In genomic region chr5:35103086-35103485, GRCm38 (mm10) we compare ENCODE assay signal across 11 mouse cellular contexts. TPM values are rescaled to one million over a fixed set of nuclear protein-coding genes. Genes with fewer than 3 reads are reported as not detected.
DNase-seq lines count a peak whose midpoint lies in the region; ATAC-seq lines count a peak whose summit lies in the region.
"Had no signal": no experiment of that assay in that cellular context is flagged by ENCODE, and none has a peak within 500 bp of the region (broad histone marks: within the 10 kb centered on the region; RNA-seq: fewer than 3 reads in every experiment).

No protein-coding gene starts in this region.

- WGBS in hindbrain, embryonic 16.5 days, result 92% methylated on average over 8 of the region's 8 CpGs

- ATAC-seq in erythroblast, adult 5-6 weeks (replicated peaks; ENCODE audit: low FRiP score, poor library complexity, severe bottlenecking), result no peak
- ATAC-seq in hindbrain, embryonic 16.5 days, result no peak

- peaks cover 9% of the 10 kb centered on the region for H3K27me3 ChIP-seq in erythroblast, embryonic 14.5 days (ENCODE audit: control insufficient read depth)
- no peaks in the 10 kb centered on the region for H3K27me3 ChIP-seq in hindbrain, embryonic 16.5 days (replicated peaks; ENCODE audit: control insufficient read depth, insufficient read depth, low read length)

- peaks cover 57% of the 10 kb centered on the region for H3K36me3 ChIP-seq in erythroblast, embryonic 14.5 days (ENCODE audit: control insufficient read depth)
- H3K36me3 ChIP-seq in hindbrain, embryonic 16.5 days (ENCODE audit: control insufficient read depth, insufficient read depth, low read length), result peaks cover 28% of the 10 kb centered on the region

- no peaks in the 10 kb centered on the region for H3K9me3 ChIP-seq in erythroblast, embryonic 14.5 days (ENCODE audit: control insufficient read depth, low read length)
- H3K9me3 ChIP-seq in hindbrain, embryonic 16.5 days (ENCODE audit: control insufficient read depth, low read length), result no peaks in the 10 kb centered on the region

- H3K9ac ChIP-seq in hindbrain, embryonic 16.5 days (ENCODE audit: low read depth, low read length), result no peak overlapping the region

- peak overlapping the region; percentile 79; the same call in 1 of the 2 replicates for H3K4me2 ChIP-seq in hindbrain, embryonic 16.5 days (ENCODE audit: low read length)

- H3K4me1 ChIP-seq in erythroblast, embryonic 14.5 days (ENCODE audit: control insufficient read depth), result peaks cover 49% of the 10 kb centered on the region
- peaks cover 24% of the 10 kb centered on the region for H3K4me1 ChIP-seq in hindbrain, embryonic 16.5 days (ENCODE audit: control insufficient read depth, insufficient read depth, low read depth, low read length)

- H3K27ac ChIP-seq in hindbrain, embryonic 16.5 days (ENCODE audit: low read depth, low read length), result no peak overlapping the region
- H3K27ac ChIP-seq: macrophage had no signal

- DNase-seq in kidney, postnatal 36 days, result peak; percentile 27 to 29
- DNase-seq in kidney, postnatal 4 days, result no peak
- DNase-seq in monocyte, adult 2 months (ENCODE audit: low read depth in 1 of 2, low spot score in 2 of 2), result peak; percentile 43 to 46
- no peak for DNase-seq in adrenal gland, postnatal 10 days
- DNase-seq in ovary, adult 18-20 months (ENCODE audit: low spot score), result no peak
- DNase-seq: cerebellum, adult 9-10 months; thymus, postnatal 4 days had no signal

- H3K4me3 ChIP-seq in erythroblast, embryonic 14.5 days (replicated peaks), result peak overlapping the region; percentile 97
- H3K4me3 ChIP-seq in hindbrain, embryonic 16.5 days (ENCODE audit: low read length), result no peak overlapping the region

RNA-seq across cellular contexts. Expression of gene Lrpap1, which starts 2.5 kb away (rescaled TPM):
- polyA plus RNA-seq in erythroblast, embryonic 14.5 days (2012), result 1.3 and 2.8 TPM in 2 replicates
- total RNA-seq in erythroblast, adult 5-6 weeks (2015; ENCODE audit: low replicate concordance), result 6.5 and 7.5 TPM in 2 replicates
- 10.0 and 17.0 TPM in 2 replicates for total RNA-seq in erythroblast, adult 5-6 weeks (2017; ENCODE audit: low replicate concordance)
- 153 and 186 TPM in 2 replicates for polyA plus RNA-seq in hindbrain, embryonic 16.5 days (2015; fragmentation: Nextera tagmentation; extraction: Ambion mirVana)
- 10 to 100 TPM; 71.6 to 86.0 TPM for total RNA-seq in adrenal gland, postnatal 10 days (2021)

RNA-seq across cellular contexts. Expression of gene Dok7, which starts 46.5 kb away (rescaled TPM):
- polyA plus RNA-seq in erythroblast, embryonic 14.5 days (2012), result not detected in 2 replicates
- total RNA-seq in erythroblast, adult 5-6 weeks (2015; ENCODE audit: low replicate concordance), result not detected in 2 replicates
- not detected in 2 replicates for total RNA-seq in erythroblast, adult 5-6 weeks (2017; ENCODE audit: low replicate concordance)
- 12.0 and 12.5 TPM in 2 replicates for polyA plus RNA-seq in hindbrain, embryonic 16.5 days (2015; fragmentation: Nextera tagmentation; extraction: Ambion mirVana)
- 10 to 100 TPM in 1 of 2 experiments, 1 to 10 TPM in 1; 9.3 to 12.1 TPM for total RNA-seq in adrenal gland, postnatal 10 days (2021)

Comparison
In these comparisons a context has a peak if more than half of its experiments do, and no peak if none do; other contexts are left out.
1. DNase-seq: peak in kidney, postnatal 36 days (2 of 2) and monocyte, adult 2 months (2 of 2); none in kidney, postnatal 4 days (0 of 2), adrenal gland, postnatal 10 days (single experiment) and ovary, adult 18-20 months (single experiment).
2. RNA of gene Lrpap1, which starts 2.5 kb away (total RNA-seq): 71.6 to 86.0 TPM in adrenal gland, postnatal 10 days; 6.5 to 17.0 TPM in erythroblast, adult 5-6 weeks; every median in the first group is over 4 times any median in the second.
3. RNA of gene Dok7, which starts 46.5 kb away (total RNA-seq): 9.3 to 12.1 TPM in adrenal gland, postnatal 10 days; not detected in erythroblast, adult 5-6 weeks; every median in the first group is over 10 times any median in the second.